Mouse (Mus musculus) ovary, postnatal 14 days (tissue): Measurements from ENCODE around the gene Vmn1r138.
"Not testable (repeated sequence)": the region's sequence is repeated elsewhere in the genome, so short reads cannot be mapped to it uniquely, and the experiment has no call there.

ENCODE experiments used
- DNase-seq: peaks from one replicate; pipeline ENCODE4 v3.0.0; 2022; ENCODE audit warnings: low spot score

The Vmn1r138 gene

GRCm38 (mm10) chr7:22028797-22029196, at the start of gene Vmn1r138:
Gene Vmn1r138 (minus strand): TSS chr7:22028897.
- not testable (repeated sequence) for DNase-seq

- DNase-seq, result not testable (repeated sequence)
These were observed 40.1 kb upstream of the Vmn1r138 start, which contains the start of gene Vmn1r139 for GRCm38 (mm10) chr7:22068757-22069156. Gene Vmn1r139 (plus strand): TSS chr7:22069057.

GRCm38 (mm10) chr7:22056205-22056604, 27.5 kb upstream of the Vmn1r138 start, which contains the start of gene Gm6176:
Gene Gm6176 (minus strand): TSS chr7:22056305.
- not testable (repeated sequence) for DNase-seq

GRCm38 (mm10) chr7:21994287-21994686, 34.4 kb downstream of the Vmn1r138 start, which contains the start of gene Vmn1r137:
Gene Vmn1r137 (plus strand): TSS chr7:21994587.
- not testable (repeated sequence) for DNase-seq
